Mouse (Mus musculus): Measurements from ENCODE around the gene Dnah6. TPM values are rescaled to one million over a fixed set of nuclear protein-coding genes. Genes with fewer than 3 reads are reported as not detected.

Dnah6 gene
- polyA plus RNA-seq (2015; fragmentation: Nextera tagmentation; extraction: Ambion mirVana): 0.95 and 1.0 TPM in 2 replicates

- H3K36me3 ChIP-seq (ENCODE audit: insufficient read depth, low read length): no peaks in the 10 kb centered on the region
- H3K27me3 ChIP-seq (replicated peaks; ENCODE audit: insufficient read depth, low read length): no peaks in the 10 kb centered on the region
- ATAC-seq (peak; percentile 98), DNase-seq (ENCODE audit: low spot score) (peak; percentile 99)
- H3K9ac ChIP-seq (replicated peaks; ENCODE audit: low read depth): 0 out of 2 replicates have a peak within 1 kb of the TSS, but pooled peaks have one; percentile 17
- TF ChIP-seq CTCF (IDR thresholded peaks at IDR 0.05) (no peak), EP300 (IDR thresholded peaks at IDR 0.05) (no peak)
- peak within 1 kb of the TSS; percentile 53 for H3K4me2 ChIP-seq (replicated peaks; ENCODE audit: low read depth, low read length)
- no peaks in the 10 kb centered on the region for H3K9me3 ChIP-seq (ENCODE audit: low read length)
- peak within 1 kb of the TSS; percentile 77 for H3K27ac ChIP-seq (ENCODE audit: low read length)
- H3K4me1 ChIP-seq (ENCODE audit: insufficient read depth, low read depth, low read length): no peaks in the 10 kb centered on the region; the same call in 1 of the 2 replicates
- WGBS: 28% methylated on average over 25 of the region's 25 CpGs
- peak within 1 kb of the TSS; percentile 27 for H3K4me3 ChIP-seq (ENCODE audit: low read depth, low read length)
Measured at GRCm38 (mm10) chr6:73221189-73221957, at the start of gene Dnah6. Gene Dnah6 (minus strand): TSS chr6:73221651.

GRCm38 (mm10) chr6:73269374-73269773 lies 47.9 kb upstream of the Dnah6 start:
- WGBS: 97% methylated on average over 3 of the region's 3 CpGs
- Histone ChIP-seq H3K4me3 (ENCODE audit: low read depth, low read length) (no peak overlapping the region), H3K9me3 (ENCODE audit: low read length) (no peaks in the 10 kb centered on the region), H3K36me3 (ENCODE audit: insufficient read depth, low read length) (peaks cover 36% of the 10 kb centered on the region), H3K27me3 (replicated peaks; ENCODE audit: insufficient read depth, low read length) (no peaks in the 10 kb centered on the region), H3K4me1 (ENCODE audit: insufficient read depth, low read depth, low read length) (no peaks in the 10 kb centered on the region), H3K9ac (replicated peaks; ENCODE audit: low read depth) (no peak overlapping the region), H3K27ac (ENCODE audit: low read length) (no peak overlapping the region), H3K4me2 (replicated peaks; ENCODE audit: low read depth, low read length) (no peak overlapping the region)
- ATAC-seq (no peak), DNase-seq (ENCODE audit: low spot score) (no peak)
- TF ChIP-seq EP300 (IDR thresholded peaks at IDR 0.05) (no peak), CTCF (IDR thresholded peaks at IDR 0.05) (no peak)

GRCm38 (mm10) chr6:73267738-73268311 lies 46.4 kb upstream of the Dnah6 start:
- no peak for ATAC-seq
- Histone ChIP-seq H3K4me1 (ENCODE audit: insufficient read depth, low read depth, low read length) (no peaks in the 10 kb centered on the region), H3K27ac (ENCODE audit: low read length) (no peak overlapping the region), H3K36me3 (ENCODE audit: insufficient read depth, low read length) (peaks cover 41% of the 10 kb centered on the region), H3K4me3 (ENCODE audit: low read depth, low read length) (no peak overlapping the region), H3K9me3 (ENCODE audit: low read length) (no peaks in the 10 kb centered on the region), H3K4me2 (replicated peaks; ENCODE audit: low read depth, low read length) (no peak overlapping the region), H3K27me3 (replicated peaks; ENCODE audit: insufficient read depth, low read length) (no peaks in the 10 kb centered on the region), H3K9ac (replicated peaks; ENCODE audit: low read depth) (no peak overlapping the region)
- whole genome bisulfite sequencing: 92% methylated on average over 8 of the region's 8 CpGs
- no peak for DNase-seq (ENCODE audit: low spot score)
- TF ChIP-seq CTCF (IDR thresholded peaks at IDR 0.05): no peak
- TF ChIP-seq EP300 (IDR thresholded peaks at IDR 0.05): no peak

- WGBS: 80% methylated on average over 2 of the region's 2 CpGs
- peaks cover 31% of the 10 kb centered on the region for H3K36me3 ChIP-seq (ENCODE audit: insufficient read depth, low read length)
Measured at GRCm38 (mm10) chr6:73264801-73265200, 43.4 kb upstream of the Dnah6 start.

GRCm38 (mm10) chr6:73260110-73260509 lies 38.7 kb upstream of the Dnah6 start:
- no peak overlapping the region for H3K27ac ChIP-seq (ENCODE audit: low read length)
- TF ChIP-seq EP300 (IDR thresholded peaks at IDR 0.05) (no peak), CTCF (IDR thresholded peaks at IDR 0.05) (no peak)
- ATAC-seq: no peak

More at GRCm38 (mm10) chr6:73264801-73265200, 43.4 kb upstream of the Dnah6 start:
- DNase-seq (ENCODE audit: low spot score) (no peak), ATAC-seq (no peak)
- Histone ChIP-seq H3K9me3 (ENCODE audit: low read length) (no peaks in the 10 kb centered on the region), H3K27me3 (replicated peaks; ENCODE audit: insufficient read depth, low read length) (no peaks in the 10 kb centered on the region), H3K4me3 (ENCODE audit: low read depth, low read length) (no peak overlapping the region), H3K4me1 (ENCODE audit: insufficient read depth, low read depth, low read length) (no peaks in the 10 kb centered on the region), H3K27ac (ENCODE audit: low read length) (no peak overlapping the region), H3K9ac (replicated peaks; ENCODE audit: low read depth) (no peak overlapping the region), H3K4me2 (replicated peaks; ENCODE audit: low read depth, low read length) (no peak overlapping the region)
- TF ChIP-seq CTCF (IDR thresholded peaks at IDR 0.05) (no peak), EP300 (IDR thresholded peaks at IDR 0.05) (no peak)

GRCm38 (mm10) chr6:73257068-73257467 lies 35.6 kb upstream of the Dnah6 start:
- Histone ChIP-seq H3K4me2 (replicated peaks; ENCODE audit: low read depth, low read length) (no peak overlapping the region), H3K4me1 (ENCODE audit: insufficient read depth, low read depth, low read length) (no peaks in the 10 kb centered on the region), H3K9ac (replicated peaks; ENCODE audit: low read depth) (no peak overlapping the region), H3K27ac (ENCODE audit: low read length) (no peak overlapping the region), H3K27me3 (replicated peaks; ENCODE audit: insufficient read depth, low read length) (no peaks in the 10 kb centered on the region), H3K36me3 (ENCODE audit: insufficient read depth, low read length) (peaks cover 23% of the 10 kb centered on the region; the same call in 1 of the 2 replicates), H3K9me3 (ENCODE audit: low read length) (no peaks in the 10 kb centered on the region), H3K4me3 (ENCODE audit: low read depth, low read length) (no peak overlapping the region)
- no peak for ATAC-seq
- TF ChIP-seq EP300 (IDR thresholded peaks at IDR 0.05) (no peak), CTCF (IDR thresholded peaks at IDR 0.05) (no peak)
- WGBS: 93% methylated on average over 7 of the region's 7 CpGs
- no peak for DNase-seq (ENCODE audit: low spot score)

More at GRCm38 (mm10) chr6:73260110-73260509, 38.7 kb upstream of the Dnah6 start:
- H3K9ac ChIP-seq (replicated peaks; ENCODE audit: low read depth): no peak overlapping the region
- H3K9me3 ChIP-seq (ENCODE audit: low read length): no peaks in the 10 kb centered on the region
- H3K4me1 ChIP-seq (ENCODE audit: insufficient read depth, low read depth, low read length): no peaks in the 10 kb centered on the region
- no peaks in the 10 kb centered on the region for H3K27me3 ChIP-seq (replicated peaks; ENCODE audit: insufficient read depth, low read length)
- no peak overlapping the region for H3K4me3 ChIP-seq (ENCODE audit: low read depth, low read length)
- peaks cover 37% of the 10 kb centered on the region for H3K36me3 ChIP-seq (ENCODE audit: insufficient read depth, low read length)
- DNase-seq (ENCODE audit: low spot score): no peak
- no peak overlapping the region for H3K4me2 ChIP-seq (replicated peaks; ENCODE audit: low read depth, low read length)
- WGBS: 91% methylated on average over 6 of the region's 6 CpGs

Measured in lung, postnatal 0 days (tissue).